Mouse (Mus musculus) brain, adult 10 weeks (tissue): ENCODE results near the gene Snai3. TPM values are rescaled to one million over a fixed set of nuclear protein-coding genes. Genes with fewer than 3 reads are reported as not detected.

Experiments
- polyA plus RNA-seq: library from polyadenylated mRNA; stranded (reverse); fragments of 350-450 nt; fragmentation: Illumina TruSeq; extraction: RNeasy Lipid Tissue Mini Kit (QIAGEN cat#74804); gene quantifications from one replicate; pipeline ENCODE4 v1.2.3, GENCODE M21; 2015; ENCODE audit warnings: low read depth, low replicate concordance

Gene Snai3
- polyA plus RNA-seq, result 0.55 TPM

DNA sequence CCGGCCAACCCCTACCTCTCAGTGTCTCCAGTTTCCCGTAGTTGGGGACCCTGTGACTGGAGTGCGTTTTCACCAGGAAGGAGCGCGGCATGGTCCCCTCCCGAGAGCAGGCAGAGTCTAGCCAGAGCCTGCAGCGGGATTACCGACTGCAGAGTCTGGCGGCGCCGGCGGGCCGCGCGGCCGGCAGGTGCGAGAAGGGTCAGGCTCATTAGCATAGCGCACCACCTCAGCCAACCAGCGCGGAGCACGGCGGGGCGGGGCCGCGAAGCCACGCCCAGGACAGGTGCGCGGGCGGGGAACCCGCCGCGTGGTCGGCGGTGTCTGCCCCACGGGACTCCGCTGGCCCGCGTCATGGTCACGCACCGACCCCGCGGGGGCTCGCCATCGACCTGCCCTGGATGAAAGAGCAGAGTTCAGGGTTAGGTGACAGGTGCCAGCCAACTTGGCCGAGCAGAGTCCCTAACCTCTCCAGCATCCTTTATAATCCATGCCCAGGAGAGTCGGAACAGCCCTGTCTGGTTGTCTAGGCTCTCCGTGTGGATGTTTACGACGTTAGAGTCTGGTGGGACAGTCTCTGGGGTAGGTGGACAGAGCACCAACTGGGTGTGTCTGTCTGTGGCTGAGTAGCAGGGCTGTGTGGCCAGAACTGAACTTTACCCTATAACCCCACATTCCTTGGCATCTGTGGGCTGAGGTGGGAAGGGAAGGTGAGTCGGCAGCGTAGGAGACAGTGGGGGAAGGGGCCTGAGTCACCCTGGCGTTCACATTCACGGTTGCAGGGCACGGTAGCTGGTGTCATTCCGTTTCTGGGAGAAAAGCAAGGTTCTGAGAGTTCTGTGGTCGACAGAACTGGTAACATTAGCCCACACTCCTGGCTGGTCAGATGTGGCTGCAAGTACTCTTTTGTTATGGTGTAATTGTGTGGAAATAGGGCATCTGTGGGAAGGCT is at the start of gene Snai3:
Snai3 (minus strand) TSS at position 210 of the 949 bp plus-strand sequence.

DNA sequence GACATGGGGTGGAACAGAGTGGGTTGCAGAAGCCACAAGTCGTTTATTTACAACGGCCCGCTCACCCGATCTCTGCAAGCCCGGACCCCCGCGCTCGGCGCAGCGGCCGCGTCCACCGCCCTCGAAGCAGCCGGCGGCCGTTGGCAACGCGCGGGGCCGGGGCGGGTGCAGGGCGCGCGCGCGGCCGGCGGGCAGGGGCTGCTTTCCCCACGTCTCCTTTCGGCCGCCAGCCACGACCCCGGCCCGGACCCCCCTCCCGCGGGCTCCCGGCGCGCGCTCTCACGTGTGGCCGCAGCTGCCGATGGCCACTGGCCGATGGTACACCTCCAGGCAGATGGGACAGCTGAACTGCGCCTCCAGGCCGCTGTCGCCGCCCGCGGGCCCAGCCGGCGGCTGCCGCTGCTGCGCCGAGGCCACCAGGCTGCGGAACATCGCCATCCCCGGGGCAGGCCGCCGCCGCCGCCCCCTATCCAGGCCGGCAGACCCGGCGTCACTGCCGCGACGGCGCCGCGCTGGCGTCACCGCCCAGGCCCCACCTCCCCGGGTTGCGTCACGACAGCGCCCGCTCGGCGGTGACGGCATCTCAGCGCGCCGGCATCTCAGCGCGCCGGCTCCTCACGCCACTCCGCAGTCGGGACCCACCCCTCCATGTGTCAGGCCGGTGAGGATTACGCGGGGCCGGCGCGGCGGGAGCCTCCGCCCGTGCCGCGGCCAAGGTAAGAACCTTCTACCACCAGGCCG is 15.2 kb upstream of the Snai3 start, which contains the start of the genes Rnf166 and Ctu2:
Rnf166 (minus strand) TSS at position 485 of the 741 bp plus-strand sequence.
Ctu2 (plus strand) TSS at position 564 of the 741 bp plus-strand sequence.

DNA sequence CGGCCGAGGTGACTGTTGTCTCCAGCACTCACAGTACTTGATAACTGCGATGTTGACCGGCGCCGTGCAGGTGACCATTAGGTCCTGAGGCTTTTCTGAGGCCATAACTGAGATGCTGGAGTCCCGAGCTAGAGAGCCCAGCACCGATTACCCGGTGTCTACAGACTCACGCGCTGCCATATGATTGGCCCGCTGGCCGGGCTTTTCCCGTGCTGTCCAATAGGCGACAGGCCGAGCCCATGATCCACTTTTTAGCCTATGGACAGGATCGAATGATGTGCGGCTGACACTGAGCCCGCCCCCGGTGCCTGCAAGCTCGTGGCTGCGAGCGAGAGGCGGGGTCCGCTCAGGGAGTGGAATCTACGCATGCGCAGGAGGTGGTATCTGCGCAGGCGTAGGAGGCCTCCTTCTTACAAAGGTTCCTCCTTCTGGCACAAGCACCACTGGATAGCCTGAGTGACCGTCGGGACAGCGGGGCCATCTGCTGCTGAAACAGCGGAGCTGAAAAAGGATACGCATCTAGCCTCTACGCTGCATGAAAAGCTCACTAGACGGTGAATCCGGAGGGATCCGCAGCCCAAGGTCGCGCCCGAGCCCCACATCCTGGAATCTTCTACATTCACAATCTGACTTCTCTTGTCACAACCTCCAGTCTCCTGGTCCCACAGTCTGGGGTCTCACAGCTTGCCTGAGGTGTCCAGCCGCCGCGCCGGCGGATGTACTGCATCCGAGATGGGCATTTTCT is 17.1 kb downstream of the Snai3 start, which contains the start of gene Mvd:
Mvd (minus strand) TSS at position 161 of the 745 bp plus-strand sequence.

DNA sequence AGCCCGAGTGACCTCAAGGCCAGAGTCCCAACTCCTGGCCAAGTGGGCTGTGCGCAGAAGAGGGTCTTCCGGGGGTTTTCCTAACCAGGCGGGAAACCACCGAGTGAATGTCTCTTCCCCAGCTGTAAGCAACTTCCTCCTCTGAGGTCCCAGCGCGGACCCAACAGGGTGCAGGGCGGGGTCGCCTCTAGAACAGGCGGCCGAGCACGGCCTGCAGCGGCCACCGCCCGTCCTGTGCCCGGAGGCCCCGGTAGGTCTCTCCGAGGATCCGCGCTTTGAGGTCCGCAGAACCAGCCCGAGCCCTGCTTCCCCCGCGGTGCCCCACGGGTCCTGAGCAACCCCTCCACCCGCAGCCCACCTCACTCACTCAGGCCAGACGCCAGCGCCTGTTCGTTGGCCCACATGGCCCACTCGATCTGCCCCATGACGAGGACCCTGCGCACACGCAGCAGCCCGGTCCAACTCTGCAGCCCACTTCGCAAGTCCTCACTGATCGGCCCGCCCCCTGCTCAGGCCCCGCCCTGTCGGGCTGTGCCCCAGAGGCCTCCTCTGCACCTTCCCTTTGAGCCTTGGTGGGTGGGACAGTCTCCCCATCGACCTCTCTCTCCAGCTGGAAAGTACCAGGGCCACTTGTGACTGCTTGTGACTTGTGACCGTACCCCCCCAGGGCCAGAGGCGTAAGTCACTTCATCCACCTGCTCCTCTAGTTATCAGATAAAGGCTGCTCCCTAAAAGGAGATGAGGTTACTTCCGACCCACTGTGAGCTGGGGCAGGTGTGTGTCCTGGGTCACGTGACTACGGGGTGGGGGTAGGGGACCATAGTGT is 27.9 kb downstream of the Snai3 start, which contains the start of gene Cyba:
Cyba (minus strand) TSS at position 488 of the 826 bp plus-strand sequence.

DNA sequence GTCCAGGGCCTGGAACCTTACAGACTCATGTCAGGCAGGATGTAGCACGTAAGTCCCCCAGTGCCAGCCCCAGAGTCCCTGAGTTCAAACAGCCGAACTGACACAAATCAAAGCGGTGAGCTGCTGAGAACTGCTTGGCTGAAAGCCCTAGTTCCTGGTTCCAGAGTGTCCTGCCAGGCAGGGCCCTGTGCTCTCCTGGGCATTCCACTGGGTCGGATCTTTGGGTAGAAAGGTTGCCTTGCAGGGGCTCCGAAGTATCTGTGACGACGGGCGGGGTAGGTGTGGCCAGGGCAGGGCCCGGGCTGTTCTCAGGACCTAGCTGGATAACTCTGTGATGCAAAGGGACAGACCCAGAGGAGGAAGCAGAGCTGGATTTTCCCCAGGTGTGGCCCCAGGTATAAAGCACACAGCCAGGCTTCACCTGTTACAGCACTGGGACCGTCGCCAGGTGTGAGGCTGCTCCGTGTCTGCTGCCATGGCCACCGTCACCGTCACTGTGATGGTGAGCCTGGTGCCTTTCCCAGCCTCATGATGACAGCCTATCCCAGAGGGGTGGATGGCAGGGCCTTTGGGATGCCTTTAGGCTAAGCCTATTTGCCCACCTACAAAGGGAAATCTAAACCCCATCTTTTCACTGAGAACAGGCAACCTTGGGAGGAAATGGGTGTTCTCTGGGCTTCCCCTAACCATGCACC is 39.0 kb downstream of the Snai3 start, which contains the start of gene Il17c:
Il17c (plus strand) TSS at position 645 of the 695 bp plus-strand sequence.

Other genes starting within 250 kb of the Snai3 start
- gene Zfpm1, start 178.6 kb downstream of the Snai3 start, polyA plus RNA-seq, result 20.3 TPM
- gene Trhr2, start 100.0 kb downstream of the Snai3 start, polyA plus RNA-seq, result 3.8 TPM
- gene Zc3h18, start 84.1 kb downstream of the Snai3 start, polyA plus RNA-seq, result 24.7 TPM
- gene Il17c, start 38.7 kb downstream of the Snai3 start, polyA plus RNA-seq, result not detected
- gene Cyba, start 27.8 kb downstream of the Snai3 start, polyA plus RNA-seq, result 20.5 TPM
- 21.9 TPM for gene Mvd, start 17.3 kb downstream of the Snai3 start, polyA plus RNA-seq
- gene Rnf166, start 15.3 kb upstream of the Snai3 start, polyA plus RNA-seq, result 38.2 TPM
- gene Ctu2, start 15.4 kb upstream of the Snai3 start, polyA plus RNA-seq, result 24.8 TPM
- gene Piezo1, start 90.6 kb upstream of the Snai3 start, polyA plus RNA-seq, result 3.5 TPM
- gene Cdt1, start 107.3 kb upstream of the Snai3 start, polyA plus RNA-seq, result 0.95 TPM
- 61.8 TPM for gene Aprt, start 116.2 kb upstream of the Snai3 start, polyA plus RNA-seq
- gene Galns, start 150.7 kb upstream of the Snai3 start, polyA plus RNA-seq, result 4.9 TPM
- 100 TPM for gene Trappc2l, start 150.9 kb upstream of the Snai3 start, polyA plus RNA-seq
- not detected for gene Pabpn1l, start 162.0 kb upstream of the Snai3 start, polyA plus RNA-seq
- 15.0 TPM for gene Cbfa2t3, start 238.4 kb upstream of the Snai3 start, polyA plus RNA-seq